In the genomic region with DNA sequence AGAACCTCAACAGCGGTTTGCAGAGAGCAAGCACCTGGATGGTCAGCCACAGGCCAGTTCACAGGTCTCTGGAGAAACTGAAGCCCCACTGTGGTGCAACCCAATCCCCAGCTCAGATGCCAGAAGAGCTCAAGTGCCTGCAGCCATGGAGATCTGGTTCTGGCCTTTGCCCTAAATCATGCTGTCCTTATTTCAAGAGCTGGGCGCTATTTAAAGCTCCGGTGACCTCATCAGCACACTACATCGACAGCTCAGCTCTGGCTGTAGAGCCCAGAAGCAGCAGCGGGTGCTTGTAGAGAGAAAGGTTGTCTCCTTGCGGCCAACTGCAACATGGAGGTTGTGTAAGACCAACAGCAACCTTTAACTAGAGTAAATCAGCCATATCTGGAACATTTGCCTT, we compare ENCODE assay signal across 8 mouse cellular contexts. TPM values are rescaled to one million over a fixed set of nuclear protein-coding genes. Genes with fewer than 3 reads are reported as not detected.
DNase-seq lines count a peak whose midpoint lies in the region; ATAC-seq and TF ChIP-seq lines count a peak whose summit lies in the region.

No protein-coding gene starts in this region.

- intact Hi-C loops in gastrocnemius, postnatal 14 days (cut with DNase I; ENCODE audit: low total_unique reads) = no loop called here

- no peaks in the 10 kb centered on the region for H3K9me3 ChIP-seq in liver, embryonic 11.5 days (ENCODE audit: control insufficient read depth, low read length)
- no peaks in the 10 kb centered on the region for H3K9me3 ChIP-seq in forebrain, embryonic 14.5 days (replicated peaks; ENCODE audit: control insufficient read depth, low read length)

- TF ChIP-seq POLR2A in spleen, adult 2 months (IDR thresholded peaks at IDR 0.05; ENCODE audit: low read depth, low read length) = no peak

- H3K4me3 ChIP-seq in spleen, adult 2 months (ENCODE audit: extremely low read depth, insufficient read depth, insufficient read length) = no peak overlapping the region
- H3K4me3 ChIP-seq in liver, embryonic 11.5 days (ENCODE audit: low read depth, low read length) = no peak overlapping the region
- H3K4me3 ChIP-seq in forebrain, embryonic 14.5 days (ENCODE audit: low read depth, low read length) = no peak overlapping the region

- H3K27me3 ChIP-seq in spleen, adult 2 months (ENCODE audit: control insufficient read depth, insufficient read depth, low read length) = no peaks in the 10 kb centered on the region
- H3K27me3 ChIP-seq in liver, embryonic 11.5 days (replicated peaks; ENCODE audit: control insufficient read depth, insufficient read depth, low read length) = no peaks in the 10 kb centered on the region
- no peaks in the 10 kb centered on the region for H3K27me3 ChIP-seq in forebrain, embryonic 14.5 days (replicated peaks; ENCODE audit: control insufficient read depth, insufficient read depth, low read length)

- no peak for TF ChIP-seq CTCF in spleen, adult 2 months (IDR thresholded peaks at IDR 0.05; ENCODE audit: extremely low read depth, insufficient read depth, insufficient read length, insufficient replicate concordance)

- DNase-seq in spleen, adult 2 months (ENCODE audit: low read depth in 1 of 2, low spot score in 2 of 2) = no peak
- no peak for DNase-seq in spleen, postnatal 4 days (ENCODE audit: low spot score in 2 of 2)
- peak; percentile 63 for DNase-seq in gastrocnemius, postnatal 14 days
- no peak for DNase-seq in liver, embryonic 11.5 days (ENCODE audit: low spot score)
- peak; percentile 51 for DNase-seq in yolk sac, embryonic 10.5 days (ENCODE audit: low spot score)
- DNase-seq in forebrain, embryonic 14.5 days (ENCODE audit: low spot score) = no peak
- no peak for DNase-seq in urinary bladder, postnatal 10 days (ENCODE audit: low spot score)
- no peak for DNase-seq in ovary, postnatal 14 days (ENCODE audit: low spot score)

- no peak for ATAC-seq in liver, embryonic 11.5 days (replicated peaks; ENCODE audit: low FRiP score)
- ATAC-seq in forebrain, embryonic 14.5 days = no peak

- peak overlapping the region; percentile 3; the same call in 1 of the 2 replicates for H3K27ac ChIP-seq in spleen, adult 2 months (ENCODE audit: insufficient read depth, low read length)
- H3K27ac ChIP-seq in liver, embryonic 11.5 days (ENCODE audit: low read depth, low read length) = peak overlapping the region; percentile 30; the same call in 1 of the 2 replicates
- H3K27ac ChIP-seq in forebrain, embryonic 14.5 days (ENCODE audit: low read depth, low read length) = no peak overlapping the region

- H3K4me2 ChIP-seq in liver, embryonic 11.5 days = no peak overlapping the region
- no peak overlapping the region for H3K4me2 ChIP-seq in forebrain, embryonic 14.5 days (ENCODE audit: low read length)

- peaks cover 4% of the 10 kb centered on the region; the same call in 1 of the 2 replicates for H3K4me1 ChIP-seq in spleen, adult 2 months (ENCODE audit: control insufficient read depth, insufficient read depth, insufficient read length)
- peaks cover 28% of the 10 kb centered on the region for H3K4me1 ChIP-seq in liver, embryonic 11.5 days (replicated peaks; ENCODE audit: control insufficient read depth, insufficient read depth, low read length)
- H3K4me1 ChIP-seq in forebrain, embryonic 14.5 days (ENCODE audit: control insufficient read depth, insufficient read depth, low read length) = no peaks in the 10 kb centered on the region

- WGBS in spleen, adult 2 months = 78% methylated on average over 6 of the region's 6 CpGs
- 74% methylated on average over 6 of the region's 6 CpGs for WGBS in liver, embryonic 11.5 days
- 89% methylated on average over 6 of the region's 6 CpGs for WGBS in forebrain, embryonic 14.5 days

- H3K9ac ChIP-seq in liver, embryonic 11.5 days (ENCODE audit: low read depth, low read length) = no peak overlapping the region
- no peak overlapping the region for H3K9ac ChIP-seq in forebrain, embryonic 14.5 days (ENCODE audit: low read length)

- peaks cover 18% of the 10 kb centered on the region for H3K36me3 ChIP-seq in spleen, adult 2 months (ENCODE audit: control insufficient read depth, insufficient read depth, low read length)
- H3K36me3 ChIP-seq in liver, embryonic 11.5 days (ENCODE audit: control insufficient read depth, insufficient read depth, low read length) = peaks cover 51% of the 10 kb centered on the region
- peaks cover 76% of the 10 kb centered on the region for H3K36me3 ChIP-seq in forebrain, embryonic 14.5 days (ENCODE audit: control insufficient read depth, insufficient read depth, low read length)

RNA-seq across cellular contexts. Expression of a gene that starts 20.3 kb away (rescaled TPM):
- polyA plus RNA-seq in spleen, adult 2 months (2012; rRNA removed) = 40.9 and 50.0 TPM in 2 replicates
- 100 to 1,000 TPM; 305 to 325 TPM for total RNA-seq in gastrocnemius, postnatal 14 days (2021)
- polyA plus RNA-seq in liver, embryonic 11.5 days (2014; fragmentation: Nextera tagmentation; extraction: Ambion mirVana) = 97.3 and 99.8 TPM in 2 replicates
- 361 and 450 TPM in 2 replicates for polyA plus RNA-seq in forebrain, embryonic 14.5 days (2014; fragmentation: Nextera tagmentation; extraction: Ambion mirVana)

RNA-seq across cellular contexts. Expression of a gene that starts 26.4 kb away (rescaled TPM):
- 34.0 and 70.5 TPM in 2 replicates for polyA plus RNA-seq in spleen, adult 2 months (2012; rRNA removed)
- total RNA-seq in gastrocnemius, postnatal 14 days (2021) = 100 to 1,000 TPM; 257 to 459 TPM
- polyA plus RNA-seq in liver, embryonic 11.5 days (2014; fragmentation: Nextera tagmentation; extraction: Ambion mirVana) = 11.8 and 22.1 TPM in 2 replicates
- polyA plus RNA-seq in forebrain, embryonic 14.5 days (2014; fragmentation: Nextera tagmentation; extraction: Ambion mirVana) = 6.6 and 8.1 TPM in 2 replicates

Comparison
In these comparisons a context has a peak if more than half of its experiments do, and no peak if none do; other contexts are left out.
1. DNase-seq: peak in gastrocnemius, postnatal 14 days (single experiment) and yolk sac, embryonic 10.5 days (single experiment); none in spleen, adult 2 months (0 of 2), spleen, postnatal 4 days (0 of 2), liver, embryonic 11.5 days (single experiment), forebrain, embryonic 14.5 days (single experiment), urinary bladder, postnatal 10 days (single experiment) and ovary, postnatal 14 days (single experiment).